Mouse (Mus musculus): Measurements from ENCODE around the gene Cyp4f13. TPM values are rescaled to one million over a fixed set of nuclear protein-coding genes. Genes with fewer than 3 reads are reported as not detected.

Gene Cyp4f13
- total RNA-seq, 1 experiment from 2014 or later: 25.2 TPM

- ATAC-seq (replicated peaks; ENCODE audit: insufficient number of reproducible peaks, low FRiP score, low TSS enrichment, poor library complexity, severe bottlenecking): no peak
Observed at GRCm38 (mm10) chr17:32917131-32917530, 30.1 kb downstream of the Cyp4f13 start, which contains the start of gene Cyp4f14. Gene Cyp4f14 (minus strand): TSS chr17:32917342.

GRCm38 (mm10) chr17:32916075-32916474, 31.1 kb downstream of the Cyp4f13 start:
- no peak for ATAC-seq (replicated peaks; ENCODE audit: insufficient number of reproducible peaks, low FRiP score, low TSS enrichment, poor library complexity, severe bottlenecking)

- ATAC-seq (replicated peaks; ENCODE audit: insufficient number of reproducible peaks, low FRiP score, low TSS enrichment, poor library complexity, severe bottlenecking): no peak
Observed at GRCm38 (mm10) chr17:32906172-32906571, 41.0 kb downstream of the Cyp4f13 start.

- peak; percentile 59; the same call in 1 of the 2 replicates for ATAC-seq (replicated peaks; ENCODE audit: insufficient number of reproducible peaks, low FRiP score, low TSS enrichment, poor library complexity, severe bottlenecking)
Observed at GRCm38 (mm10) chr17:32905239-32905638, 42.0 kb downstream of the Cyp4f13 start.

GRCm38 (mm10) chr17:32904414-32904813, 42.8 kb downstream of the Cyp4f13 start:
- no peak for ATAC-seq (replicated peaks; ENCODE audit: insufficient number of reproducible peaks, low FRiP score, low TSS enrichment, poor library complexity, severe bottlenecking)

GRCm38 (mm10) chr17:32901751-32902525, 45.3 kb downstream of the Cyp4f13 start:
- no peak for ATAC-seq (replicated peaks; ENCODE audit: insufficient number of reproducible peaks, low FRiP score, low TSS enrichment, poor library complexity, severe bottlenecking)

GRCm38 (mm10) chr17:32895421-32895820, 51.8 kb downstream of the Cyp4f13 start:
- no peak for ATAC-seq (replicated peaks; ENCODE audit: insufficient number of reproducible peaks, low FRiP score, low TSS enrichment, poor library complexity, severe bottlenecking)

- ATAC-seq (replicated peaks; ENCODE audit: insufficient number of reproducible peaks, low FRiP score, low TSS enrichment, poor library complexity, severe bottlenecking): no peak
Observed at GRCm38 (mm10) chr17:32893901-32894300, 53.3 kb downstream of the Cyp4f13 start.

- peak; percentile 96 for ATAC-seq (replicated peaks; ENCODE audit: insufficient number of reproducible peaks, low FRiP score, low TSS enrichment, poor library complexity, severe bottlenecking)
Observed at GRCm38 (mm10) chr17:32891239-32892180, 55.7 kb downstream of the Cyp4f13 start, which contains the start of gene Zfp870. Gene Zfp870 (minus strand): TSS chr17:32891642.

GRCm38 (mm10) chr17:32890852-32891238, 56.4 kb downstream of the Cyp4f13 start:
- no peak for ATAC-seq (replicated peaks; ENCODE audit: insufficient number of reproducible peaks, low FRiP score, low TSS enrichment, poor library complexity, severe bottlenecking)

- no peak for ATAC-seq (replicated peaks; ENCODE audit: insufficient number of reproducible peaks, low FRiP score, low TSS enrichment, poor library complexity, severe bottlenecking)
Observed at GRCm38 (mm10) chr17:32889611-32890010, 57.6 kb downstream of the Cyp4f13 start.

GRCm38 (mm10) chr17:32880320-32881218, 66.6 kb downstream of the Cyp4f13 start:
- ATAC-seq (replicated peaks; ENCODE audit: insufficient number of reproducible peaks, low FRiP score, low TSS enrichment, poor library complexity, severe bottlenecking): no peak

GRCm38 (mm10) chr17:32878773-32879172, 68.4 kb downstream of the Cyp4f13 start:
- no peak for ATAC-seq (replicated peaks; ENCODE audit: insufficient number of reproducible peaks, low FRiP score, low TSS enrichment, poor library complexity, severe bottlenecking)

- no peak for ATAC-seq (replicated peaks; ENCODE audit: insufficient number of reproducible peaks, low FRiP score, low TSS enrichment, poor library complexity, severe bottlenecking)
Observed at GRCm38 (mm10) chr17:32877471-32878171, 69.6 kb downstream of the Cyp4f13 start.
